Mouse (Mus musculus) lung, embryonic 14.5 days (tissue): ENCODE data around the gene Cse1l. TPM values are rescaled to one million over a fixed set of nuclear protein-coding genes. Genes with fewer than 3 reads are reported as not detected.
A peak's percentile ranks its signal among the peaks of the same experiment; 100 is the strongest.

Experiments
- ATAC-seq: fragments of 200-750 bp; cut with Nextera tagmentation; 2 replicates; pipeline ENCODE4 v1.8.0; 2017; ENCODE audit warnings: mild to moderate bottlenecking, moderate TSS enrichment, moderate library complexity; ENCODE audit not compliant: insufficient read depth
- DNase-seq: peaks from one replicate; pipeline ENCODE4 v3.0.0-alpha.2; 2015
- H3K27ac ChIP-seq: fragments of 300-500 bp; sonication (generic); 2 replicates; pipeline ENCODE4 v1.5.1; 2014; ENCODE audit warnings: low read depth, mild to moderate bottlenecking, moderate library complexity
- H3K27me3 ChIP-seq: fragments of 300-500 bp; sonication (generic); 2 replicates; pipeline ENCODE4 v1.6.1; 2014; ENCODE audit warnings: low read length, control low read depth; ENCODE audit not compliant: insufficient read depth
- H3K36me3 ChIP-seq: fragments of 300-500 bp; sonication (generic); 2 replicates; pipeline ENCODE4 v1.6.1; 2014; ENCODE audit warnings: control low read depth; ENCODE audit not compliant: insufficient read depth
- H3K4me1 ChIP-seq: fragments of 300-500 bp; sonication (generic); 2 replicates; pipeline ENCODE4 v1.6.1; 2014; ENCODE audit warnings: antibody characterized with exemption, control low read depth; ENCODE audit not compliant: insufficient read depth
- H3K4me2 ChIP-seq: fragments of 300-500 bp; sonication (generic); 2 replicates; pipeline ENCODE4 v1.6.1; 2014; ENCODE audit warnings: mild to moderate bottlenecking
- H3K4me3 ChIP-seq: fragments of 300-500 bp; sonication (generic); 2 replicates; pipeline ENCODE4 v1.5.1; 2014; ENCODE audit warnings: low read depth, low read length
- H3K9ac ChIP-seq: fragments of 300-500 bp; sonication (generic); 2 replicates; pipeline ENCODE4 v1.6.1; 2014
- H3K9me3 ChIP-seq: fragments of 300-500 bp; sonication (generic); 2 replicates; pipeline ENCODE4 v1.6.1; 2016; ENCODE audit warnings: low read depth, low read length, control low read depth
- CTCF ChIP-seq: IDR thresholded peaks from 2 replicates; pipeline ENCODE4 v1.5.1; 2016; ENCODE audit warnings: antibody characterized with exemption, low read depth
- WGBS: fragments of 180-500 bp; shearing (Covaris S2); extraction: QIAGEN DNeasy Blood & Tissue Kit; methylation state at CpG from one replicate; pipeline ENCODE4 v1.1.7; 2014; 5-methylcytosine and 5-hydroxymethylcytosine counted together
- polyA plus RNA-seq: library from polyadenylated mRNA; unstranded; fragments of >200 nt; fragmentation: Nextera tagmentation; extraction: Ambion mirVana; gene quantifications from 2 replicates; pipeline ENCODE4 v1.2.1, GENCODE M21; 2014

Gene Cse1l
- polyA plus RNA-seq, 1 experiment from 2014 or later, result 177 TPM

GRCm38 (mm10) chr2:166891366-166891880 is 14.4 kb upstream of the Cse1l start:
- no peaks in the 10 kb centered on the region for H3K9me3 ChIP-seq
- H3K36me3 ChIP-seq, result peaks cover 41% of the 10 kb centered on the region
- peak; percentile 26; the same call in 1 of the 2 replicates for TF ChIP-seq CTCF
- DNase-seq, result no peak
- H3K27me3 ChIP-seq, result no peaks in the 10 kb centered on the region
- 76% methylated on average over 9 of the region's 9 CpGs for WGBS
- H3K9ac ChIP-seq, result no peak overlapping the region
- no peak for ATAC-seq
- H3K4me2 ChIP-seq, result no peak overlapping the region
- no peak overlapping the region for H3K4me3 ChIP-seq
- H3K4me1 ChIP-seq, result no peaks in the 10 kb centered on the region
- H3K27ac ChIP-seq, result no peak overlapping the region

- H3K36me3 ChIP-seq, result peaks cover 41% of the 10 kb centered on the region
- no peak for TF ChIP-seq CTCF
- WGBS, result 89% methylated on average over 8 of the region's 8 CpGs
Observed at GRCm38 (mm10) chr2:166892158-166892680, 13.6 kb upstream of the Cse1l start.

GRCm38 (mm10) chr2:166893036-166893435 is 12.8 kb upstream of the Cse1l start:
- DNase-seq, result no peak
- no peak for ATAC-seq
- no peak overlapping the region for H3K4me3 ChIP-seq
- no peak overlapping the region for H3K9ac ChIP-seq
- H3K27ac ChIP-seq, result no peak overlapping the region
- WGBS, result 89% methylated on average over 5 of the region's 5 CpGs
- H3K27me3 ChIP-seq, result no peaks in the 10 kb centered on the region
- no peak overlapping the region for H3K4me2 ChIP-seq
- H3K4me1 ChIP-seq, result no peaks in the 10 kb centered on the region
- H3K9me3 ChIP-seq, result no peaks in the 10 kb centered on the region
- no peak for TF ChIP-seq CTCF
- H3K36me3 ChIP-seq, result peaks cover 41% of the 10 kb centered on the region

More at GRCm38 (mm10) chr2:166892158-166892680, 13.6 kb upstream of the Cse1l start:
- Histone ChIP-seq H3K9ac (no peak overlapping the region), H3K4me2 (no peak overlapping the region), H3K4me1 (no peaks in the 10 kb centered on the region), H3K27ac (no peak overlapping the region), H3K27me3 (no peaks in the 10 kb centered on the region), H3K9me3 (no peaks in the 10 kb centered on the region), H3K4me3 (no peak overlapping the region)
- DNase-seq (no peak), ATAC-seq (no peak)

GRCm38 (mm10) chr2:166896368-166896767 is 9.5 kb upstream of the Cse1l start:
- ATAC-seq (no peak), DNase-seq (no peak)
- Histone ChIP-seq H3K9me3 (no peaks in the 10 kb centered on the region), H3K4me1 (no peaks in the 10 kb centered on the region), H3K4me2 (no peak overlapping the region), H3K36me3 (peaks cover 35% of the 10 kb centered on the region), H3K4me3 (no peak overlapping the region), H3K27ac (no peak overlapping the region), H3K27me3 (no peaks in the 10 kb centered on the region), H3K9ac (no peak overlapping the region)
- TF ChIP-seq CTCF, result no peak
- 80% methylated on average over 13 of the region's 13 CpGs for WGBS

- Histone ChIP-seq H3K36me3 (peaks cover 29% of the 10 kb centered on the region), H3K27me3 (no peaks in the 10 kb centered on the region), H3K4me2 (no peak overlapping the region), H3K27ac (no peak overlapping the region), H3K9me3 (no peaks in the 10 kb centered on the region), H3K9ac (no peak overlapping the region), H3K4me3 (no peak overlapping the region), H3K4me1 (no peaks in the 10 kb centered on the region)
- ATAC-seq (no peak), DNase-seq (peak; percentile 26)
- TF ChIP-seq CTCF, result no peak
- 80% methylated on average over 12 of the region's 12 CpGs for WGBS
Observed at GRCm38 (mm10) chr2:166896974-166897373, 8.9 kb upstream of the Cse1l start.

- Histone ChIP-seq H3K27ac (no peak overlapping the region), H3K36me3 (peaks cover 14% of the 10 kb centered on the region; the same call in 1 of the 2 replicates), H3K9ac (no peak overlapping the region), H3K27me3 (no peaks in the 10 kb centered on the region), H3K4me1 (no peaks in the 10 kb centered on the region), H3K4me3 (no peak overlapping the region), H3K9me3 (no peaks in the 10 kb centered on the region), H3K4me2 (no peak overlapping the region)
- no peak for TF ChIP-seq CTCF
- ATAC-seq, result no peak
- DNase-seq, result no peak
- WGBS, result 75% methylated on average over 2 of the region's 2 CpGs
Observed at GRCm38 (mm10) chr2:166899161-166899560, 6.7 kb upstream of the Cse1l start.

GRCm38 (mm10) chr2:166899746-166900145 is 6.1 kb upstream of the Cse1l start:
- 61% methylated on average over 3 of the region's 3 CpGs for WGBS
- Histone ChIP-seq H3K4me1 (no peaks in the 10 kb centered on the region), H3K9me3 (no peaks in the 10 kb centered on the region), H3K27ac (no peak overlapping the region), H3K4me3 (no peak overlapping the region), H3K9ac (no peak overlapping the region), H3K27me3 (no peaks in the 10 kb centered on the region), H3K36me3 (peaks cover 8% of the 10 kb centered on the region; the same call in 1 of the 2 replicates), H3K4me2 (no peak overlapping the region)
- TF ChIP-seq CTCF, result no peak
- ATAC-seq (no peak), DNase-seq (no peak)
